Mouse (Mus musculus) layer of hippocampus, postnatal 10 days (tissue): ENCODE measurements around the gene Rhou. TPM values are rescaled to one million over a fixed set of nuclear protein-coding genes. Genes with fewer than 3 reads are reported as not detected.
A peak's percentile ranks its signal among the peaks of the same experiment; 100 is the strongest.

Experiments used
- DNase-seq, 2 experiments: peaks; one replicate each; pipeline ENCODE4 v3.0.0; 2021; ENCODE audit warnings: low spot score in 2 of 2
- total RNA-seq, 2 experiments: library from RNA; stranded (reverse); gene quantifications; 2 replicates each; pipeline ENCODE4 v1.2.3; 2021

The Rhou gene
- total RNA-seq, 2 experiments from 2014 or later, result 36.9 to 39.6 TPM

DNA sequence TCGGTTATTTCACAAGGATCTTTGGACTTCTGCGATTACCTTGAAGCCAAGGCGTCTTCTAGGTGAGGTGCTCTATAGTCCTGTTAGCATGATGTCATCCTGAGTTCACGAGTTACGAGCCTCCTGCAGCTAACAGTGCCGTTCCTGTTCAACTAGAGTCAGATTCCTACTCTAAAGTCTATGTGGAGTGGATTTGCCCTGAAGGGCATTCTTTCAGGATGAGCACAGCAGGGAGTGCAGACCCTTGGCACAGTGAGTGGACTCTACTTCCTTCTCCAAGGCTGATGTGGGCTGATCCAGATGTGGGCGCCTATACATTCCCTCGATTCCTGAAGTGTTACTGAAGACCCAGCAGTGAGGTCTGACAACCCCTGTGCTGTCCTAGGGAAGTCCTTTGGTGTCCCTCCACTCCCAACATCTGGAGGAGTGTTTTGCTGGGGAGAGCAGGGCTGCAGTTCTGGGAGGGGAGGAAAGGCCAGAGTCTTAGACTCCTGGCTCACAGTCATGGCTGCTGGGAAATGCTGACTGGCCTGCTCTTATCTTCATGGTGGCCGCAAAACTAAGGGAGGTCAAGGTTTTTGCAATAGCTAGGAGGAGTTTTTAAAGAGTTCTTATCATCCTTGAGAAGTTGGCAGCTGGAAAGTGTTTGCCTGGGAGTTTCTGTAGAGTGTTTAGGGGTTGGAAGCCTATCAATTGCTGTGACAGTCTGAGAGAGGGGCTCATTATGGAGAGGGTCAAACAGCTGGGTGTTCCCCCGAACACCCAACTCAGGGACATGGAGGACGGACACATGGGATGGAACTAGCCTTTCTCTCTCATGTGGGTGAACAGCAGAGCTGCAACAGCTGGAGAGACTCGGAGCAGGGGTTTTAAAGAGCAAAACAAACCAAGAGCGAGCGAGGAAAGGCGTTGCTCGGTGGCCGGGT lies 5.2 kb upstream of the Rhou start:
- no peak for DNase-seq

DNA sequence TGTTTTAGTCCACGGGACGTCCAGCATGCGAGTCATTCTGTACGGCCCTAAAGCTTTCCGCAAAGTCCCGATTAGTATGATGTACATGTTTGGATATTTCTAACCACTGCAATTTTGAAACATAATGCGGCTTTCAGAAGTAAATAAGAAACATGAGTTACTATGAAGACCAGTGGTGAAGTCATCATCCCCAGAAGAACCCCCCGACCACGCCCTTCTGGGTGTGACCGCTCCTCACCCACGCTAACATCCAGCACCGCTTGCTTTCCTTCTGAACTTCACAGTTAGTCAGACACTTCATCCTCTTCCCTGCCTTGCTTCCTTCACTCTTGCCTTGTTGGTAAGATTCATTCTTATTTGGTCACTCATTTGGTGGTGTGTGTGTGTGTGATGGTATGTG lies 4.2 kb upstream of the Rhou start:
- no peak for DNase-seq

DNA sequence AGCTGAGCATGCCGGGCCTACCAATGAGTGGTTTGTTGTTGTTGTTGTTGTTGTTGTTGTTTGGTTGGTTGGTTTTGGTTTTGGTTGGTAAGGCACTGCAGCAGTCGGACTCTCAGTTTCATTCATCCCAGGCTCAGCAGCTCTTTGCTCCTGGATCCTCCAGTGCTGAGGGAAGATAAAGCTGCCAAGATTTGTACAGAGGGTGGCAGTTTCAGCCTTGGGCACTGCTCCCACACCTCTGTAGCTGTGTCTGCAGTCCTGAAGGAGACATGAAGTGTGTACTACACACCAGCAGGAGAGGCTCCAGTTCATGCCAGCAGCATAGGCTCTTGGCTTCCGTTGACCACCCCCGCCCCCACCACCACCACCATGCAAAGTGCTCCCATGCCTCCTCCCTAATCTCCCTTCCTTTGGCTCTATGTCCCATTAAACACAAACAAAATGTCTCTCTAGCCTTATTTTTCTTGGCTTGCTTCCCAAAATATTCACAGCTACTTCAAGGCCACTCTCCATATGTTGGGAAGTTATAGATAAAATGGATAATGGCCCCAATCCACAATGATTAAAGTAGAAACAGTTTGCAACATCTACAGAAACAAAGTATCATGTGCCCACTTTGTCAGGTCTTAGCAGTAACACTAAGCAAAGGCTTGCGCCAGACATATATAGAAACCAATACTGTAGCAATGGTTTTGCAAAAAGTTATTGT lies 2.2 kb upstream of the Rhou start:
- DNase-seq, result no peak

DNA sequence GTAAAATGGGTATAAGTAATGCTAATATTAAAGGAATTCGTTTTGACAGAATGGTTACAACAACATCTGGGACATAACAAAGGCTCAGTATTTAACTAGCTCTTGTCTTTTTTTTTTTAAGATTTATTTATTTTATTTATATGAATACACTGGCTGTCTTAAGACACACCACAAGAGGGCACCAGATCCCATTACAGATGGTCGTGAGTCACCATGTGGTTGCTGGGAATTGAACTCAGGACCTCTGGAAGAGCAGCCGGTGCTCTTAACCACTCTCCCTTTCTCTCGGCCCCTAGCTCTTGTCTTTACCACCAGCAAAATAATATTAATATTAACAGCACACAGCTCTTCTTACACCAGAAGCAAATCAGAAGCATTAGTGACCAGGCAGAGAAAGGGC lies 1.1 kb upstream of the Rhou start:
- DNase-seq, result no peak

DNA sequence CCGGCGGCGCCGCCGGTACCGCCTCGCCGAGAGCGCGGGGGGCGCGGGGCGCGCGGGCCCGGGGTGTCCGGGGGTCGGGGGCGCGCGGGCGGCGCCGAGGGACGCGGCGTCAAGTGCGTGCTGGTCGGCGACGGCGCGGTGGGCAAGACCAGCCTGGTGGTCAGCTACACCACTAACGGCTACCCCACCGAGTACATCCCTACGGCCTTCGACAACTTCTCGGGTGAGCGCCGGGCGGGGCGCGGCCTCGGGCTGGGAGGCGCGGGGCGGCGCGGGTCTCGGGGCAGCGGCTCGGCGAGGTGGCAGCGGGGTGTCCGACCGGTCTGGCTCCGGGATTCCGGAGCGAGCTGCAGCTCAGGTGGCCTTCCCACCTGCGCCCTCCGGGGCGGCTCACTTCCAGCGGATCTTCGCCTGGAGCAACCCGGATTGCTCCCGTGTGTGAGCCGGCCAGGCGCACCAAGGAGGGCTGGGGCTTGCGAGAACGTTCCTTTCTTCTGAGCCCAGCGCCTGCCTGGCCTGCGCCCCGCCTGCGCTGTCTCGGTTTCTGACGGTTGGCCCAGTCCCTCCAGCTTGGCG lies 353 bp downstream of the Rhou start:
- peak; percentile 50 to 67 for DNase-seq

DNA sequence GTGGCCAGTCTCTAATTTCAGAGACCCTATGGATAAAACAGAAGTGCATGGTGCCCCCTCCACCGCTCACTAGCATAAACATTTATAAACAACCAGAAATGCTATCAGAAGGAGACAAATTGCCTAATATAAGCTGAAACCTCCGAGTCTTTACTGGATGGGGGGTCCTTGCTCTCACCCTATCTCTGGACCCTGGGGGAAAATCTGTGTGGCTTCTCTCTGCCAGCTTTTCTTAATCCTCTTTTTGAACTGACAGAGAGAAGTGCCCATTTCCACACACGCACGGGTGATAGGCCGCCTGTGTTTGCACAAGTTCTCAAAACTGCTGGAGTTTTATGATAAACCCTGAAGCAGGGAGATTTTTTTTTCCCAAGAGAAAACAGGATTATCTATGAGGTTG lies 1.0 kb downstream of the Rhou start:
- no peak for DNase-seq

DNA sequence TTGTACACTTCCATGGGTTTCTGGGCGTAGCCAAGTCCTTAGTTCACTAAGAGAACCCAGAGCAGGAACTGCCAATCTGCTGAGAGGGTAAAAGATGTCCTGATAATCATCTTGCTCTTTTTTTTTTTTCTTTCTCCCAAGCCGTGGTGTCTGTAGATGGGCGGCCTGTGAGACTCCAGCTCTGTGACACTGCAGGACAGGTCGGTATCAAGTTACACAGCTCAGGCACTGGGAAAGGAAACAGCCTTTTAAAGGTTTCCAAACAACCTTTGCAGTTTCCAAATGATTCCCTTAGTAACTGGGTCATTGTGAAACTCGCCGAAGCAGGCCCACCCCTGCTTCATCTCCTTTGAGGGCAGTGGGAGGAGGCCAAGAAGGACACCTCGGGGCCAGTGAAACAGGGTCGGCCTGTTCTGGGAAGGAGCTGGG lies 1.6 kb downstream of the Rhou start:
- no peak for DNase-seq

DNA sequence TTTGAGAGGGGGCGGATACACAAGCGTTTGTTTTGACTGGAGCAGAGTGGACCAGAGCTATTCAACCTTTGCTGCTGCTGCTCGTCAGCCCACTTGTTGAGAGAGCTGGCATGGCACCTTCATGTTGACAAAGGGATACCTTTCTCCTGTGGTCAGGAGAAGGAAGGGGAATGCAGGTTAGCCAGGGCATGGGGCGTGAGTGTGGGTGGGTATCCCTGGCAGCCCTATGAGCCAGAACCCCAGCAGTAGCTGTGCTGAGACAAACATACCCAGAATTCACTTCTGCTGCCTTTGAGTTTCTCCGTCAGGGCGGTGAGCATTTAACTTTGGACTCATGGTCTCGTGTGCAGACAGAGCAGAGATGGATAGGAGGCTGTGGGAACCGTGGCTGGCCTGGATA lies 4.1 kb downstream of the Rhou start:
- no peak for DNase-seq

DNA sequence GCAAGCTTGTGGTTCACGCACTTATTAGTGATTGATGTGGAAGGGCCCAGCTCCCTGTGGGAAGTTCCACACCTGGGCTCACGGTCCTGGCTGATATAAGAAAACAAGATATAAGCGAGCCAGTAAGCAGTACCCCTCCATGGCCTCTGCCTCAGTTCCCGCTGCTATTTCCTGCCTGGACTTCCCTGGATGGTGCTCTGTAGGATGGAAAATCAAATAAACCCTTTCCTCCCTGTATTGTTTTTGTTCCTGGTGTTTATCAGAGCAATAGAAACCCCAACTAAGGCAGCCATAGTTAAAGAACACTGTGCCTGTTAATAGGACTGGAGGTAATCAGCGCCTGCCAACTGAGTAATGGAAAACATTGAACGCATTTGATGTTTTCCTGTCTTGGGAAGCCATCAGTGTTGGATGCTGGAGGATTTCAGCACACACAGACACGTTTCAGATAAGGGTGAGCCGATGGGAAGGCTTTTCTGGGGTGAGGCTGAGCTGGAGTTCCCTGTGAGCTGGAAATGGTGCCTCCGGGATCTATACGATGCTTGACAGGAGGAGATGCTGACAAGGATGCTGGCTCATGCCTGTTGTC lies 5.8 kb downstream of the Rhou start:
- DNase-seq, result no peak

DNA sequence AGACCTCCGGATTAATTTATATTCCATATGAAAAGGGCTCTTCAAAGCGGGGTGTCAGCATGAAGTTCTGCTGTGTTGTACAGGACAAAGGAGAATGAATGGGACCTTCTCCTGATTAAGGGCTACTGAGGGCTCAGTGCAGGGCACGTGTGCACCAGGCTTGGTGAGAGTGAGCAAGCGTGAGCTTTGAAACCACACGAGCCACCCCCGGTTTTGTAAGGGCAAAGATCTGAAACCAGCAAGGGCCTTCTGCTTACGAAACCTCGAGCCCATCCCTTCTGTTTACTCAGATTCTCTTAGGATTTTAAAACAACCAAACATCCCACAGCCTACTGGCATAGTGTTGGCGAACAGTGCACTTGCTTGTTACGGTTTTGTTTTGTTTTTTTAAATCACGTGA lies 7.8 kb downstream of the Rhou start:
- DNase-seq, result no peak

DNA sequence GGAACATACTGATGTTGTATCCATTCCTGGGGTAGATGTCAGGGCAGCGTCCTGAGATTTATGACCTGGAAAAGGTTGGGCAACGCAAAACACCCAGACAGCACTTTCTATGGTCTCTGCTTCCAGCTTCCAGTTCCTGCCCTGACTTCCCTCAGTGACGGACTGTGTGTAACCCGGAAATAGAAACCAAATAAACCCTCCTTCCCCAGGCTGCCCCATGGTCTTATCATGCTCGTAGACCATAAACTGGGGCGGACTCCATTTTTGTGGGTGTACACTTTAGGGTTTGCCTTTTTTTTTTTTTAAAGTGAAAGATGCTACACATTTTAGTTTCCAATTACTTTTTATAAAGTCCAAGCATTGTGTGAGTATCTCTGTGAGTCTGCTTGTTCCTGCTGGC lies 11.9 kb downstream of the Rhou start:
- DNase-seq, result no peak

DNA sequence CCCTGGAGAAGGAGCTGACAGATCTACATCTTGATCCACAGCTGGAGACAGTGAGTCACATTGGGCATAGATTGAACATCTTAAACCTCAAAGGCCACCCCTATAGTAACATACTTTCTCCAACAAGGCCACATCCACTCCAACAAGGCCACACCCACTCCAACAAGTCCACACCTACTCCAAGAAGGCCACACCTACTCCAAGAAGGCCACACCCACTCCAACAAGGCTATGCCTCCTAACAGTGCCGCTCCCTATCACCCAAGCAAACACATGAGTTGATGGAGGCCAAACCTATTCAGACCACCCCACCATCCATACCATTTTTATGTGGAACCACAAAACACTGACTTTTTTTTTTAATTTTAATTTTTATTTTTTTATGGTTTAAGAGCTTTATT lies 13.1 kb downstream of the Rhou start:
- no peak for DNase-seq

DNA sequence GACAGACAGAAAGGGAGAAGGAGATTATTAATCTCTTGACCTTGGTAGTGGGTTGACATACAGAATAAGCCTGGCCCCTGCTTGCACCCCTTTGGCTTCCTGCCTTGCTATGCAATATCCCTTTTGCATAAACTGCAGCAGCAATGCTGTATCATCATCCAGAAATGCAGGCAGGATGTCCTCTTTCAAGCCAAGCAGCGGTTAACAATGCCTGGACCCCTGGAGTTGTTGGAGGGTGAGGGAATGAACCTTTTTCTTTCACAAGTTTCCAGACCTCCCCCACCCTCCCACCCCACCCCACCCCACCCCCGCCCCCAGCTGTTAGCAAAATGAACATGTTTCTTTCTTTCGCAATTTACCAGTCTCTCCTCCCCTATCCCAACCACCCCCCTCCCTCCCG lies 15.0 kb downstream of the Rhou start:
- no peak for DNase-seq

DNA sequence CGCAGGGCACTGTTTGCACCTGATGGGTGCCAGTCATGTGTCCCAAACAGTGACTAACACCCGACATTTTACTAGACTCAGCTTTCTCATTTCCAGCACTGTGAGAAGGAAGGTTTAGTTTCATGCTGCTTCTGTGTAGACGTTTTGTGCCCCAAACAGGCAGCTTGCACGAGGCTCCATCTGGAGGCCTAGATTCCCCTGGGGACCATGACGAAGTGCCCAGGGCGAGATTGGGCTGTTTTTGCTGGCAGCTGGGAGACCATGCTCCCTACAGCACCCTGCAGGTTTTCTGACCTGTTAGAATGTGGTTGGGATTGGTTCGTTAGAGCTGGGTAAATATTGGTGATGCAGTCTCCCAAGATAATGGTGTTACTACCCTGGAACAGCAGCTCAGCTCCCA lies 17.0 kb downstream of the Rhou start:
- DNase-seq, result no peak

DNA sequence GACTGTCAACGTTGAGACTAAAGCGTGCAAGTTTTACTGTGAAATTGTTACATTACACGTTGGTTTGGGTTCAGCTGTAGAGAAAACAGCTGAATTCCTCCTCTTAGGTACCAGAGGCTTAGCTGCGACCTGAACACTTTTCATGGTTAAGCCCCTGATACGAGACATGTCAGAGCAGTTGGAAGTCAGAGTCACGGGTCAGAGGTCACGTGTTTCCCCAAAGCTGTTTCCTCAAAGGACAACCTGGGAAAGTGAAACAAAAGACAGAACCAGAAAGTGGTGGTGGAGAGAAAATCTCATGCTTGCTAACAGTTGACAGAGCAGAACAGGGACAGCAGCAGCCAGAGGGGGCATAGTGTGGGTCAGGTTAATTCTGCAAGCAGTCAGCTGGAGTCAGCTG lies 17.7 kb downstream of the Rhou start:
- DNase-seq, result no peak

DNA sequence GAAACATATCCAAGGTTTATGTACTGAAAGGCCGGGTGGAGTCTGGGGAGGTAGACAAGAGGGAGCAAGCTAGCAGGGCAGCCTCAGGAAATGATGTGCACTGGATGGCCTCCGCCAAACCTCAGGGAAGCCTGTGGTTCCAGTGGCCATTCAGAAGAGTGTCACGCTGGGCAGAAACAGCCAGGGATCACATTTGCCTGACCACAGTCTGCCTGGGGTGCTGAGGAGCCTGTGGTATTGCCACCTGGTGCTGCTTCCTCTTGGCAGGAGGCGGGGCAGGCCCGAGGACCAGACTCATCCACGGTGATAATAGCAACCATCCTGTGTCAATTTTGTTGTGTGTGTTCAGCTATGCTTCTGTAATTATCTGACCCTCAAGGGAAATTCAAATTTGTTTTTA lies 18.9 kb downstream of the Rhou start:
- DNase-seq, result no peak

DNA sequence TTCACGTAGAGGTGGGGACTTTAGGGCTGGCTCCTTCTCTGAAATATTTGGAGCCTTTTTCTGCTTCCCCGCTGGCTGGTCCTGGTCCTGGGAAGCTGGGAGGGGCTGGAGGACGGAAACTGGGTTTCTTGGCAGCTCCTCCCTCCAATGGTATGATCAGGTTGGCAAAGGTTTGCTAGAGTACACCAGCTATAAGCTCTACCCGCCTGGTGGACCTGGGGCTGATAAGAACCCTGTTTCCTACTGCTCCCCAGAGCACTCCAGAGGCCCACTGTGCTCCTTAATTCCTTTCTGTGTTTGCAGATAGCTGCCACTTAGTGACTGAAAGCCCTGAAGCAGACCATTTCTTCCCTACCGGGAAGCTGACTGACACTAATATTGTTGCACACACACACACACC lies 21.9 kb downstream of the Rhou start:
- DNase-seq, result no peak

DNA sequence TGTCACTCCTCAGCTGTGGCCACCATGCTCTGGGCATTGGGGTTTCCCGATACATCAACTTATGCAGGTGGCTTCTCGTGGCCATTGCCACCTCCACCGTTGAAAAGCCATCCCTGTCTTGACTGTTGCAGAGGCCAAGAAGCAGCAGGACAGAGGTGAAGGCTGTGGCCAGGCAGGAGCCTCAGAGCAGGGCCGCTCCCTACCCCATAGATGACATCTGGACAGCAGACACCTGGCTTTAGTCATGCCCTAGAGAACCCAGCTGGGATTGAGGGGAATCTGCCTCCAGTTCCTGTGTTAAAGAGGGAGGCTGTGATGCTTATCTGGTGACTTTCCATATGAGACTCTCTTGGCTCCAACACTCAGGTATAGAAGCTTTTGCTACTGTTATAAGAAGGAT lies 24.7 kb downstream of the Rhou start:
- DNase-seq, result no peak

DNA sequence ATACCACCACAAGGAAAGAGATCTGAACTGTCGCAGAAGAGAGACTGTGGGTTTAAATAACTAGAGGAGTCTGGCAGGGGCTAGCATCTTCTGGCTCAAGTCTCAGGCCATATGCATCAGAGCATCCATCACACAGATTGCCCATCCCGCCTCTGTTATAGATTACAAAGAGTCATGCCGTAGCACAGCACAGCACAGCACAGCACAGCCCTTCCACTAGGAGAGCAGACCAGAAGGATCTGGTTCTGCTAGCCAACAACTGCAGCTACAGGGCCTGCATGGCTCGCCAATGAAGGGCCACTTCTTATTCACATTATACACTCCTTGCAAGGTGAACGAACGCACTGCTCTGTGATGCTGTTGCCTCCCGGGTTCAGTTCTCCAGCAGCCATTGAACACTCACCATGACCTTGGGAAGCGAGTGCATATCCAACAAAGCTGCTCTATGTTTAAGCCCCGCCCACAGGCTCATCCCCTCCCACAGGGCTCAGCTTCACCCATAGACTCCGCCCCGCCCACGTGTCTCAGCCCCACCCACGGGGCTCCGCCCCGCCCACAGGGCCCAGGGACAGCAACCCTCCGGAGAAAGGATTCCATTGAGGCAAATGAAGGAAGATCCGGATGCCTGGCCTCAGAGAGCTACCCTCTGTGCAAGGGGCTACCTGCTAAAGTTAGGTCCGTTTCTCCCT lies 28.5 kb downstream of the Rhou start:
- DNase-seq, result no peak

DNA sequence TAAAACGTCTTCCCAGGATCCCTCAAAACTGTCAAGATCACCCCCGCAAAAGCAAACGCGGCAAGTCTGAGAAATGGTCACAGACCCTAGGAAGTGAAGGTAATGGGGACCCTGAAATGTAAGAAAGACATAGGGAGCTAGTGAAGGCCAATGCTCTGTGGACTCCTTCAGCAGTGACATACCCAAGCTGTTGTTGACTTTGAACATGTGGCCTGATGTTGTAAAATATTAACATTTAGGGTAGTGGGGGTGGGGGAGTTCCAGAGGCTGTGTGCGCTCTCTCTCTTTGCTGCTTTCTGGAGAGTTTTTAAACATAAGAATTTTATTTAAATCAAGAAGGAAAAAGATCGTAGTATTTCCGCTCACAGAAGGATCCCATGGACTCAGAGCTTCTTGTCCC lies 29.6 kb downstream of the Rhou start:
- DNase-seq, result no peak

DNA sequence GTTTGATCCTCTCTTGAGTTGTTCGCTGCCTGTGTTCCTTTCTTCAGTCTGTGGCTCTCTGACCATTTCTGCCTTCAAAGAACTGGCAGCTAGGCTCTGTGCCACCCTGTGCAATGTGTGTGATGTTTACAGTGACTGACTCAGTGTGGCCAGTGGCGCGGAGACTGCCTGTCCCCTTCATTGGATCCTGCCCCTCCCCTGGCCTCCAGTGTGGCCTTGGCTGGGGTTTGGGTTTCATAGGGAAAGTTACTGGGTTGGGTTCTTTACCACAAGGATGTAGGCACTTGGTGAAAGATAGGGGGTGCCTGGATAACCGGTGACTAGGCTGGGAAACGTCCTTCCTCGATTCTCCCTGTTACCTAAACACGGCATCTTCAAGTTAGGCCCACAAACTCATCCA lies 31.1 kb downstream of the Rhou start:
- no peak for DNase-seq
